Mouse (Mus musculus) MEL (cell line): ENCODE results near the gene 4930503B20Rik. TPM values are rescaled to one million over a fixed set of nuclear protein-coding genes. Genes with fewer than 3 reads are reported as not detected.
A peak's percentile ranks its signal among the peaks of the same experiment; 100 is the strongest.

ENCODE experiments used
- DNase-seq: peaks from one replicate; pipeline ENCODE4 v3.0.0; 2011; ENCODE audit warnings: low read depth, low spot score
- H3K27ac ChIP-seq: 2 replicates; pipeline ENCODE4 v1.5.1; 2012; ENCODE audit warnings: low read depth, mild to moderate bottlenecking, control low read depth, low read length, moderate library complexity; ENCODE audit not compliant: control insufficient read depth
- H3K27me3 ChIP-seq, 2 experiments: fragments of 150-350 bp in 1 of 2; sonication (generic) in 1 of 2; 2 replicates each; pipeline ENCODE4 v1.6.1; 2012; ENCODE audit warnings: low read length in 2 of 2, mild to moderate bottlenecking in 2 of 2, improper control_type of control experiment in 1 of 2, moderate library complexity in 1 of 2; ENCODE audit not compliant: insufficient read depth in 2 of 2, control insufficient read depth in 1 of 2
- H3K36me3 ChIP-seq, 2 experiments: 2 replicates each; pipeline ENCODE4 v1.6.1; 2012 to 2014; ENCODE audit warnings: low read length in 2 of 2, improper control_type of control experiment in 1 of 2, inconsistent platforms in 1 of 2, mild to moderate bottlenecking in 1 of 2; ENCODE audit not compliant: insufficient read depth in 2 of 2, control insufficient read depth in 1 of 2
- H3K4me1 ChIP-seq, 2 experiments: fragments of 150-350 bp in 1 of 2; sonication (generic) in 1 of 2; 2 replicates each; pipeline ENCODE4 v1.6.1; 2012; ENCODE audit warnings: low read length in 2 of 2, improper control_type of control experiment in 1 of 2, mild to moderate bottlenecking in 1 of 2; ENCODE audit not compliant: insufficient read depth in 2 of 2, control insufficient read depth in 1 of 2
- H3K4me3 ChIP-seq, 2 experiments: fragments of 150-350 bp in 1 of 2; sonication (generic) in 1 of 2; 2 replicates each; pipeline ENCODE4 v1.5.1; 2012; ENCODE audit warnings: low read depth in 2 of 2, low read length in 2 of 2, mild to moderate bottlenecking in 2 of 2, moderate library complexity in 2 of 2, control low read depth in 1 of 2, improper control_type of control experiment in 1 of 2; ENCODE audit not compliant: control insufficient read depth in 1 of 2, insufficient read depth in 1 of 2
- H3K79me2 ChIP-seq: 2 replicates; pipeline ENCODE4 v1.6.1; 2012; ENCODE audit warnings: mild to moderate bottlenecking, low read length, moderate library complexity; ENCODE audit not compliant: control insufficient read depth, poor library complexity, insufficient read depth
- H3K9ac ChIP-seq: 2 replicates; pipeline ENCODE4 v1.6.1; 2012; ENCODE audit warnings: low read depth, mild to moderate bottlenecking, control low read depth, low read length, moderate library complexity; ENCODE audit not compliant: control insufficient read depth, poor library complexity, severe bottlenecking
- H3K9me3 ChIP-seq: fragments of 150-350 bp; sonication (generic); replicated peaks from 2 replicates; pipeline ENCODE4 v1.6.1; 2012; ENCODE audit warnings: mild to moderate bottlenecking, low read length, improper control_type of control experiment, moderate library complexity; ENCODE audit not compliant: insufficient read depth
- BHLHE40 ChIP-seq: IDR thresholded peaks from 2 replicates; pipeline ENCODE4 v1.6.1; 2012; ENCODE audit warnings: low read depth, mild to moderate bottlenecking, inconsistent platforms, low read length, improper control_type of control experiment, borderline replicate concordance
- CHD2 ChIP-seq: IDR thresholded peaks from 2 replicates; pipeline ENCODE4 v1.6.1; 2011; ENCODE audit warnings: low read length, improper control_type of control experiment
- EP300 ChIP-seq, 2 experiments: IDR thresholded peaks; 2 replicates each; pipeline ENCODE4 v1.6.1; 2011; ENCODE audit warnings: improper control_type of control experiment in 2 of 2, low read length in 2 of 2, low read depth in 1 of 2, mild to moderate bottlenecking in 1 of 2
- ETS1 ChIP-seq: IDR thresholded peaks from 2 replicates; pipeline ENCODE4 v1.6.1; 2012; ENCODE audit warnings: low read depth, mild to moderate bottlenecking, inconsistent platforms, low read length, improper control_type of control experiment, moderate library complexity
- GATA1 ChIP-seq: IDR thresholded peaks from 2 replicates; pipeline ENCODE4 v1.6.1; 2011; ENCODE audit warnings: low read depth, low read length, improper control_type of control experiment
- HCFC1 ChIP-seq: IDR thresholded peaks from 2 replicates; pipeline ENCODE4 v1.6.1; 2012; ENCODE audit warnings: low read depth, mild to moderate bottlenecking, inconsistent platforms, low read length, improper control_type of control experiment, moderate library complexity
- MAFK ChIP-seq: IDR thresholded peaks from 2 replicates; pipeline ENCODE4 v1.6.1; 2011; ENCODE audit warnings: low read depth, mild to moderate bottlenecking, low read length, improper control_type of control experiment, borderline replicate concordance
- MAX ChIP-seq: IDR thresholded peaks from 2 replicates; pipeline ENCODE4 v1.6.1; 2011; ENCODE audit warnings: low read length, improper control_type of control experiment
- MAZ ChIP-seq: IDR thresholded peaks from 2 replicates; pipeline ENCODE4 v1.6.1; 2012; ENCODE audit warnings: low read depth, mild to moderate bottlenecking, inconsistent platforms, low read length, improper control_type of control experiment
- MEF2A ChIP-seq: IDR thresholded peaks from 2 replicates; pipeline ENCODE4 v1.6.1; 2014; ENCODE audit warnings: low read depth, mild to moderate bottlenecking, inconsistent platforms, low read length, improper control_type of control experiment; ENCODE audit not compliant: poor library complexity, insufficient replicate concordance, severe bottlenecking; ENCODE audit errors: extremely low read depth
- MXI1 ChIP-seq: IDR thresholded peaks from 2 replicates; pipeline ENCODE4 v1.6.1; 2011; ENCODE audit warnings: mild to moderate bottlenecking, low read depth, low read length, improper control_type of control experiment
- MYC ChIP-seq: IDR thresholded peaks from 2 replicates; pipeline ENCODE4 v1.6.1; 2011; ENCODE audit warnings: low read depth, mild to moderate bottlenecking, low read length, improper control_type of control experiment, moderate library complexity
- POLR2AphosphoS2 ChIP-seq: IDR thresholded peaks from 2 replicates; pipeline ENCODE4 v1.6.1; 2011; ENCODE audit warnings: low read length, improper control_type of control experiment
- POLR2AphosphoS5 ChIP-seq: IDR thresholded peaks from 2 replicates; pipeline ENCODE4 v1.6.1; 2012; ENCODE audit warnings: low read depth, borderline replicate concordance, mild to moderate bottlenecking, inconsistent platforms, low read length, moderate library complexity, mixed read lengths
- RCOR1 ChIP-seq: IDR thresholded peaks from 2 replicates; pipeline ENCODE4 v1.6.1; 2012; ENCODE audit warnings: low read depth, mild to moderate bottlenecking, inconsistent platforms, low read length, improper control_type of control experiment
- SMC3 ChIP-seq: IDR thresholded peaks from 2 replicates; pipeline ENCODE4 v1.6.1; 2011; ENCODE audit warnings: low read depth, low read length, improper control_type of control experiment
- USF1 ChIP-seq: IDR thresholded peaks from 2 replicates; pipeline ENCODE4 v1.6.1; 2014; ENCODE audit warnings: low read depth, mild to moderate bottlenecking, inconsistent platforms, low read length, improper control_type of control experiment, moderate library complexity
- ZMIZ1 ChIP-seq: IDR thresholded peaks from 2 replicates; pipeline ENCODE4 v1.6.1; 2012; ENCODE audit warnings: low read depth, mild to moderate bottlenecking, inconsistent platforms, low read length, improper control_type of control experiment, moderate library complexity
- polyA plus RNA-seq, 2 experiments: library from polyadenylated mRNA; stranded (reverse) in 1 of 2; unstranded in 1 of 2; fragments of >175 nt in 1 of 2; fragments of >200 nt in 1 of 2; gene quantifications; 2 replicates each; pipeline versions ENCODE4 v1.2.1 to v1.2.4; 2012; ENCODE audit warnings: low replicate concordance in 2 of 2, low read depth in 1 of 2; ENCODE audit not compliant: insufficient read length in 2 of 2, insufficient read depth in 1 of 2, missing spikeins in 1 of 2
- total RNA-seq: library from RNA; depleted of rRNA; stranded (reverse); fragments of 300-350 nt; gene quantifications from 2 replicates; pipeline ENCODE4 v1.2.3, GENCODE M21; 2012

Gene 4930503B20Rik
- total and polyA plus RNA-seq, 3 experiments: 0.08 TPM; not detected in 2

DNA sequence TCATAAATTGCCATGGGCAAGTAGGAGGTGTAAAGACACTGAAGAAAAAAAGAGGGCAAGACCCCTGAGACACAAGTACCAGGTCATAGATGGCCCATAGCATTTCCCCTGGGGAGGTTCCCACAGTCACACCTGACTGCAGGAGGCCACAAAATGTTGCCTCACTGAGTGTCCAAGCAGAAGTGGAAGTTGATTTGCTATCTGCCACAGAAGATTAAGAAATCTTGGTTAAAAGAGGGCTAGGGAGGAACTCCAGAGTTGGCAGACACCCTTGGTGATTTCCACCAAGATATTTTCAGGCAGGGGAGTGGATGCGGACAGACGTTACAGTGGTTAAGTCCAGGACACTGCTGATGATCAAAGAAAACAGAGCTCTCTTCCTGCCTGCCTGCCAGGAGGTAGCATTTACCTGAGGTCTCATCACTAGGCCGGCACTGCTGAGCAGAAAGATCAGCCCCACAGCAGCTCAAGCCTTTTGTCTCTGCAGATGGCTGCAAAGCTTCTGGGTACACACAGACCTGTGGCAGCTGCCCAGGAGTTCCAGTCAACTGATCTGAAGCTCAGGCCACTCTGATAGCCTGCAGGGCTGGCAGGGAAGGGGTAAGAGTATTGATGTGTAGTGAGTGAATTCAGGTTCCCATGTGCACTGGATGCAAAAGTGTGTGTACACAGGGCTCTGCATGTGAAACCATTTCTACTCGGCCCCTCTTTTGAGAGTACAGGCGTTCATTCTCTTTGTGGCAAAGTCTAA is 34.4 kb downstream of the 4930503B20Rik start:
- Histone ChIP-seq H3K4me1 (peaks cover 3 to 22% of the 10 kb centered on the region in 2 experiments), H3K9ac (no peak overlapping the region), H3K36me3 (peaks cover 0 to 14% of the 10 kb centered on the region in 2 experiments; a peak in 2 of 4 replicates), H3K79me2 (no peaks in the 10 kb centered on the region), H3K9me3 (no peaks in the 10 kb centered on the region), H3K4me3 (no peak overlapping the region), H3K27ac (no peak overlapping the region), H3K27me3 (no peaks in the 10 kb centered on the region)
- DNase-seq: peak; percentile 7
- TF ChIP-seq POLR2AphosphoS2 (no peak), CHD2 (no peak), POLR2AphosphoS5 (no peak), MAFK (no peak), RCOR1 (no peak), HCFC1 (no peak), USF1 (no peak), GATA1 (no peak), MEF2A (no peak), SMC3 (no peak)

DNA sequence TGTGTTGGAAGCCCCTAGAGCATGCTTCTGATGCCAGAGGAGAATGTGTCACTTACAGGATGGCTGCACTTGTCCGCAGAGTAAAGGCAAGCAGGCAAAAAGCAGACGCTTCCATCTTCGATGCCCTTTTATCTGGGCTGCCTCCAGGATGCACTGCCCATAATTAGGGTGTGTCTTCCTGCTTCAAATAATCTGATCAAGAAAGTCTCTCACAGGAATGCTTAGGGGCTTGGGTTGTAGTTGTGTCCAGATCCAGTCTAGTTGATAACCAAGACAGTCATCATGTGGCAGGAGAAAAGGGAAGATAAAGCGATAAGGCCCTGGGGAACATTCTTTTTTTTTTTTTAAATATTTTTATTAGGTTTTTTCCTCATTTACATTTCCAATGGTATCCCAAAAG is 35.6 kb downstream of the 4930503B20Rik start, which contains the start of gene Dnase2b:
TSS of gene Dnase2b (minus strand) at position 101 of the 400 bp plus-strand sequence.
- TF ChIP-seq MAZ: no peak
- TF ChIP-seq EP300 (IDR thresholded peaks at IDR 0.05; ENCODE audit: low read depth in 1 of 2, low read length in 2 of 2): no peak
- TF ChIP-seq BHLHE40: no peak
- TF ChIP-seq MAX: no peak
- TF ChIP-seq MEF2A: no peak
- no peak for TF ChIP-seq ZMIZ1
- no peak for TF ChIP-seq ETS1
- TF ChIP-seq MXI1: no peak
- no peak for TF ChIP-seq HCFC1
- TF ChIP-seq MYC: no peak
- Histone ChIP-seq H3K36me3 (peaks cover 0 to 14% of the 10 kb centered on the region in 2 experiments; a peak in 2 of 4 replicates), H3K79me2 (no peaks in the 10 kb centered on the region), H3K4me1 (peaks cover 3 to 22% of the 10 kb centered on the region in 2 experiments), H3K9me3 (no peaks in the 10 kb centered on the region), H3K9ac (no peak within 1 kb of the TSS), H3K27ac (no peak within 1 kb of the TSS), H3K4me3 (no peak within 1 kb of the TSS), H3K27me3 (no peaks in the 10 kb centered on the region)
- DNase-seq: no peak
